Mouse (Mus musculus): ENCODE results near the gene Relch. TPM values are rescaled to one million over a fixed set of nuclear protein-coding genes. Genes with fewer than 3 reads are reported as not detected.
"Not testable (repeated sequence)": the region's sequence is repeated elsewhere in the genome, so short reads cannot be mapped to it uniquely, and the experiment has no call there.

Relch gene
- total RNA-seq (2021), result 100 to 1,000 TPM; 117 to 119 TPM

- intact Hi-C loops (cut with DNase I), result loop anchor here (5.0 kb wide), 1 partner anchor 49 kb away; no protein-coding TSS in a partner anchor
- peak; percentile 99 for DNase-seq
Measured at GRCm38 (mm10) chr1:105663171-105663961, at the start of gene Relch, which contains the start of gene Pign. Relch (plus strand) TSS chr1:105663861. Pign (minus strand) TSS chr1:105663677.

- intact Hi-C loops (cut with DNase I), result loop anchor here (2.0 to 10.0 kb wide), 2 partner anchors 536 to 1832 kb away; no protein-coding TSS in a partner anchor
- DNase-seq, result no peak
Measured at GRCm38 (mm10) chr1:105630481-105630880, 33.2 kb upstream of the Relch start.

GRCm38 (mm10) chr1:105644093-105644492 is 19.6 kb upstream of the Relch start:
- no peak for DNase-seq
- intact Hi-C loops (cut with DNase I), result no loop called here

GRCm38 (mm10) chr1:105650650-105651049 is 13.0 kb upstream of the Relch start:
- DNase-seq, result no peak
- intact Hi-C loops (cut with DNase I), result no loop called here

- intact Hi-C loops (cut with DNase I), result no loop called here
Measured at GRCm38 (mm10) chr1:105653981-105654380, 9.7 kb upstream of the Relch start.

GRCm38 (mm10) chr1:105660015-105660414 is 3.6 kb upstream of the Relch start:
- intact Hi-C loops (cut with DNase I), result loop anchor here (5.0 kb wide), 1 partner anchor 52 kb away; no protein-coding TSS in a partner anchor
- no peak for DNase-seq

More at GRCm38 (mm10) chr1:105653981-105654380, 9.7 kb upstream of the Relch start:
- DNase-seq, result no peak

GRCm38 (mm10) chr1:105662820-105663170 is 866 bp upstream of the Relch start:
- no peak for DNase-seq
- intact Hi-C loops (cut with DNase I), result loop anchor here (5.0 kb wide), 1 partner anchor 50 kb away; no protein-coding TSS in a partner anchor

- DNase-seq, result no peak
Measured at GRCm38 (mm10) chr1:105663962-105664812, 526 bp downstream of the Relch start.

GRCm38 (mm10) chr1:105669700-105670099 is 6.0 kb downstream of the Relch start:
- no peak for DNase-seq
- intact Hi-C loops (cut with DNase I), result no loop called here

More at GRCm38 (mm10) chr1:105663962-105664812, 526 bp downstream of the Relch start:
- intact Hi-C loops (cut with DNase I), result loop anchor here (5.0 kb wide), 1 partner anchor 48 kb away; no protein-coding TSS in a partner anchor

- no peak for DNase-seq
- intact Hi-C loops (cut with DNase I), result no loop called here
Measured at GRCm38 (mm10) chr1:105674763-105675162, 11.1 kb downstream of the Relch start.

- intact Hi-C loops (cut with DNase I), result no loop called here
- DNase-seq, result peak; percentile 1
Measured at GRCm38 (mm10) chr1:105680587-105680986, 16.9 kb downstream of the Relch start.

- intact Hi-C loops (cut with DNase I), result no loop called here
- no peak for DNase-seq
Measured at GRCm38 (mm10) chr1:105685501-105685900, 21.8 kb downstream of the Relch start.

GRCm38 (mm10) chr1:105695581-105695980 is 31.9 kb downstream of the Relch start:
- no peak for DNase-seq
- intact Hi-C loops (cut with DNase I), result no loop called here

GRCm38 (mm10) chr1:105700984-105701530 is 37.4 kb downstream of the Relch start:
- no peak for DNase-seq
- intact Hi-C loops (cut with DNase I), result no loop called here

- DNase-seq, result no peak
- intact Hi-C loops (cut with DNase I), result no loop called here
Measured at GRCm38 (mm10) chr1:105709415-105709814, 45.8 kb downstream of the Relch start.

GRCm38 (mm10) chr1:105711227-105711626 is 47.6 kb downstream of the Relch start:
- intact Hi-C loops (cut with DNase I), result loop anchor here (5.0 kb wide), 1 partner anchor 49 kb away; the partner anchor contains the start of genes Pign and Relch

GRCm38 (mm10) chr1:105712822-105713221 is 49.2 kb downstream of the Relch start:
- intact Hi-C loops (cut with DNase I), result loop anchor here (5.0 kb wide), 1 partner anchor 51 kb away; the partner anchor contains the start of genes Pign and Relch
- no peak for DNase-seq

More at GRCm38 (mm10) chr1:105711227-105711626, 47.6 kb downstream of the Relch start:
- peak; percentile 14 for DNase-seq

GRCm38 (mm10) chr1:105718358-105718757 is 54.7 kb downstream of the Relch start:
- DNase-seq, result no peak
- intact Hi-C loops (cut with DNase I), result no loop called here

GRCm38 (mm10) chr1:105729246-105729645 is 65.6 kb downstream of the Relch start:
- DNase-seq; intact Hi-C loops (cut with DNase I): not testable (repeated sequence)

- intact Hi-C loops (cut with DNase I), result no loop called here
- DNase-seq, result no peak
Measured at GRCm38 (mm10) chr1:105735318-105735717, 71.7 kb downstream of the Relch start.

GRCm38 (mm10) chr1:105738334-105738733 is 74.7 kb downstream of the Relch start:
- intact Hi-C loops (cut with DNase I), result no loop called here

More at GRCm38 (mm10) chr1:105738334-105738733, 74.7 kb downstream of the Relch start:
- DNase-seq, result no peak

Data from left cerebral cortex, postnatal 4 days (tissue).